Mouse (Mus musculus): ENCODE data around the gene Dbx1. TPM values are rescaled to one million over a fixed set of nuclear protein-coding genes. Genes with fewer than 3 reads are reported as not detected.
A peak's percentile ranks its signal among the peaks of the same experiment; 100 is the strongest.

The Dbx1 gene
- polyA plus RNA-seq, 1 experiment from 2014 or later = 1.5 TPM

GRCm38 (mm10) chr7:49639864-49640708 is 3.4 kb upstream of the Dbx1 start:
- Histone ChIP-seq H3K9me3 (no peaks in the 10 kb centered on the region), H3K4me3 (no peak overlapping the region), H3K4me2 (replicated peaks) (no peak overlapping the region), H3K36me3 (no peaks in the 10 kb centered on the region), H3K27me3 (peaks cover 90% of the 10 kb centered on the region), H3K27ac (replicated peaks) (no peak overlapping the region), H3K9ac (replicated peaks) (no peak overlapping the region), H3K4me1 (peaks cover 32% of the 10 kb centered on the region)
- ATAC-seq (replicated peaks) = peak; percentile 31
- 5% methylated on average over 18 of the region's 18 CpGs for WGBS

- H3K4me1 ChIP-seq = peaks cover 41% of the 10 kb centered on the region
- no peak overlapping the region for H3K4me2 ChIP-seq (replicated peaks)
- H3K4me3 ChIP-seq = no peak overlapping the region
- H3K36me3 ChIP-seq = no peaks in the 10 kb centered on the region
- no peak for ATAC-seq (replicated peaks)
- no peak overlapping the region for H3K9ac ChIP-seq (replicated peaks)
- H3K27ac ChIP-seq (replicated peaks) = no peak overlapping the region
- H3K27me3 ChIP-seq = peaks cover 88% of the 10 kb centered on the region
- H3K9me3 ChIP-seq = no peaks in the 10 kb centered on the region
- 2% methylated on average over 35 of the region's 35 CpGs for WGBS
Observed at GRCm38 (mm10) chr7:49638941-49639776, 2.5 kb upstream of the Dbx1 start.

GRCm38 (mm10) chr7:49637851-49638663 is 1.4 kb upstream of the Dbx1 start:
- Histone ChIP-seq H3K36me3 (no peaks in the 10 kb centered on the region), H3K4me2 (replicated peaks) (no peak overlapping the region), H3K9me3 (no peaks in the 10 kb centered on the region), H3K27ac (replicated peaks) (no peak overlapping the region), H3K4me1 (peaks cover 52% of the 10 kb centered on the region), H3K9ac (replicated peaks) (no peak overlapping the region), H3K27me3 (peaks cover 89% of the 10 kb centered on the region), H3K4me3 (no peak overlapping the region)
- no peak for ATAC-seq (replicated peaks)
- WGBS = 2% methylated on average over 21 of the region's 21 CpGs

GRCm38 (mm10) chr7:49637281-49637680 is 632 bp upstream of the Dbx1 start:
- under 1% methylated on average over 9 of the region's 9 CpGs for WGBS
- no peaks in the 10 kb centered on the region for H3K36me3 ChIP-seq
- peaks cover 54% of the 10 kb centered on the region for H3K4me1 ChIP-seq
- H3K4me3 ChIP-seq = no peak overlapping the region
- peaks cover 87% of the 10 kb centered on the region for H3K27me3 ChIP-seq
- H3K27ac ChIP-seq (replicated peaks) = no peak overlapping the region
- no peak for ATAC-seq (replicated peaks)
- no peak overlapping the region for H3K9ac ChIP-seq (replicated peaks)
- H3K9me3 ChIP-seq = no peaks in the 10 kb centered on the region
- no peak overlapping the region for H3K4me2 ChIP-seq (replicated peaks)

- WGBS = under 1% methylated on average over 22 of the region's 22 CpGs
- Histone ChIP-seq H3K36me3 (no peaks in the 10 kb centered on the region), H3K9ac (replicated peaks) (no peak overlapping the region), H3K9me3 (no peaks in the 10 kb centered on the region), H3K27ac (replicated peaks) (no peak overlapping the region), H3K4me3 (no peak overlapping the region), H3K27me3 (peaks cover 88% of the 10 kb centered on the region), H3K4me2 (replicated peaks) (no peak overlapping the region), H3K4me1 (peaks cover 56% of the 10 kb centered on the region)
- no peak for ATAC-seq (replicated peaks)
Observed at GRCm38 (mm10) chr7:49635971-49636370, 678 bp downstream of the Dbx1 start.

GRCm38 (mm10) chr7:49635074-49635621 is 1.5 kb downstream of the Dbx1 start:
- no peak overlapping the region for H3K27ac ChIP-seq (replicated peaks)
- no peaks in the 10 kb centered on the region for H3K36me3 ChIP-seq
- peak overlapping the region; percentile 39; the same call in 1 of the 2 replicates for H3K4me2 ChIP-seq (replicated peaks)
- no peak overlapping the region for H3K4me3 ChIP-seq
- ATAC-seq (replicated peaks) = no peak
- no peaks in the 10 kb centered on the region for H3K9me3 ChIP-seq
- peaks cover 88% of the 10 kb centered on the region for H3K27me3 ChIP-seq
- peaks cover 47% of the 10 kb centered on the region for H3K4me1 ChIP-seq
- under 1% methylated on average over 35 of the region's 35 CpGs for WGBS
- no peak overlapping the region for H3K9ac ChIP-seq (replicated peaks)

- no peak for ATAC-seq (replicated peaks)
- H3K9ac ChIP-seq (replicated peaks) = no peak overlapping the region
Observed at GRCm38 (mm10) chr7:49634291-49635073, 2.2 kb downstream of the Dbx1 start.

GRCm38 (mm10) chr7:49633375-49633956 is 3.2 kb downstream of the Dbx1 start:
- peak overlapping the region; percentile 18 for H3K4me3 ChIP-seq
- peaks cover 40% of the 10 kb centered on the region for H3K4me1 ChIP-seq
- no peak overlapping the region for H3K27ac ChIP-seq (replicated peaks)
- H3K9ac ChIP-seq (replicated peaks) = no peak overlapping the region
- H3K36me3 ChIP-seq = no peaks in the 10 kb centered on the region
- no peaks in the 10 kb centered on the region for H3K9me3 ChIP-seq
- WGBS = under 1% methylated on average over 33 of the region's 33 CpGs
- peaks cover 91% of the 10 kb centered on the region for H3K27me3 ChIP-seq
- peak overlapping the region; percentile 39 for H3K4me2 ChIP-seq (replicated peaks)
- ATAC-seq (replicated peaks) = 0 out of 2 replicates have a peak, but pooled peaks have one; percentile 20

More at GRCm38 (mm10) chr7:49634291-49635073, 2.2 kb downstream of the Dbx1 start:
- 0 out of 2 replicates have a peak overlapping the region, but pooled peaks have one; percentile 18 for H3K4me3 ChIP-seq
- WGBS = under 1% methylated on average over 26 of the region's 26 CpGs
- H3K4me2 ChIP-seq (replicated peaks) = peak overlapping the region; percentile 39
- H3K27ac ChIP-seq (replicated peaks) = no peak overlapping the region
- peaks cover 42% of the 10 kb centered on the region for H3K4me1 ChIP-seq
- no peaks in the 10 kb centered on the region for H3K36me3 ChIP-seq
- peaks cover 86% of the 10 kb centered on the region for H3K27me3 ChIP-seq
- no peaks in the 10 kb centered on the region for H3K9me3 ChIP-seq

GRCm38 (mm10) chr7:49632391-49632790 is 4.3 kb downstream of the Dbx1 start:
- ATAC-seq (replicated peaks) = no peak
- 6% methylated on average over 24 of the region's 24 CpGs for WGBS
- no peak overlapping the region for H3K4me3 ChIP-seq

GRCm38 (mm10) chr7:49631885-49632284 is 4.8 kb downstream of the Dbx1 start:
- WGBS = 16% methylated on average over 9 of the region's 9 CpGs
- no peaks in the 10 kb centered on the region for H3K36me3 ChIP-seq
- H3K4me1 ChIP-seq = peaks cover 30% of the 10 kb centered on the region
- no peak overlapping the region for H3K9ac ChIP-seq (replicated peaks)
- no peak overlapping the region for H3K4me3 ChIP-seq
- H3K9me3 ChIP-seq = no peaks in the 10 kb centered on the region
- H3K27me3 ChIP-seq = peaks cover 93% of the 10 kb centered on the region
- ATAC-seq (replicated peaks) = no peak
- no peak overlapping the region for H3K4me2 ChIP-seq (replicated peaks)
- no peak overlapping the region for H3K27ac ChIP-seq (replicated peaks)

More at GRCm38 (mm10) chr7:49632391-49632790, 4.3 kb downstream of the Dbx1 start:
- H3K9ac ChIP-seq (replicated peaks) = no peak overlapping the region
- H3K27me3 ChIP-seq = peaks cover 93% of the 10 kb centered on the region
- peaks cover 34% of the 10 kb centered on the region for H3K4me1 ChIP-seq
- no peak overlapping the region for H3K27ac ChIP-seq (replicated peaks)
- no peaks in the 10 kb centered on the region for H3K36me3 ChIP-seq
- no peaks in the 10 kb centered on the region for H3K9me3 ChIP-seq
- no peak overlapping the region; the same call in 1 of the 2 replicates for H3K4me2 ChIP-seq (replicated peaks)

Measured in forebrain, embryonic 15.5 days (tissue).